In genomic region chr15:102967312-102967510, GRCm38 (mm10) we compare ENCODE assay signal across 9 mouse cellular contexts. TPM values are rescaled to one million over a fixed set of nuclear protein-coding genes. Genes with fewer than 3 reads are reported as not detected.
DNase-seq lines count a peak whose midpoint lies in the region; ATAC-seq and TF ChIP-seq lines count a peak whose summit lies in the region.
"Had no signal": no experiment of that assay in that cellular context is flagged by ENCODE, and none has a peak within 500 bp of the region (broad histone marks: within the 10 kb centered on the region; RNA-seq: fewer than 3 reads in every experiment).

Gene Hoxc5, plus strand, starts transcription at chr15:102967443.

- H3K79me3 ChIP-seq in C2C12 (ENCODE audit: low read depth), result peaks cover 80% of the 10 kb centered on the region

- H3K4me1 ChIP-seq in heart, postnatal 0 days (ENCODE audit: control insufficient read depth, insufficient read depth), result no peaks in the 10 kb centered on the region
- no peaks in the 10 kb centered on the region for H3K4me1 ChIP-seq in embryonic facial prominence, embryonic 14.5 days (ENCODE audit: control insufficient read depth, insufficient read depth, low read length)
- H3K4me1 ChIP-seq in intestine, postnatal 0 days (replicated peaks; ENCODE audit: control insufficient read depth, insufficient read depth, low read length), result no peaks in the 10 kb centered on the region

- no peaks in the 10 kb centered on the region for H3K36me3 ChIP-seq in heart, postnatal 0 days (replicated peaks; ENCODE audit: control insufficient read depth, insufficient read depth, low read length)
- peaks cover 3% of the 10 kb centered on the region for H3K36me3 ChIP-seq in C2C12 (ENCODE audit: control insufficient read depth, insufficient read depth)
- no peaks in the 10 kb centered on the region for H3K36me3 ChIP-seq in embryonic facial prominence, embryonic 14.5 days (ENCODE audit: control insufficient read depth, insufficient read depth, low read length)
- H3K36me3 ChIP-seq in intestine, postnatal 0 days (ENCODE audit: control insufficient read depth, insufficient read depth), result no peaks in the 10 kb centered on the region

- TF ChIP-seq CTCF in heart, postnatal 0 days (IDR thresholded peaks at IDR 0.05; ENCODE audit: low read depth), result no peak
- TF ChIP-seq CTCF in C2C12 (IDR thresholded peaks at IDR 0.05; ENCODE audit: control insufficient read depth, insufficient read depth, insufficient read length), result no peak
- TF ChIP-seq CTCF in intestine, postnatal 0 days (IDR thresholded peaks at IDR 0.05; ENCODE audit: low read depth), result no peak

- no peak within 1 kb of the TSS for H3K27ac ChIP-seq in heart, postnatal 0 days (ENCODE audit: low read depth)
- H3K27ac ChIP-seq in embryonic facial prominence, embryonic 14.5 days (replicated peaks; ENCODE audit: low read depth, low read length), result no peak within 1 kb of the TSS
- H3K27ac ChIP-seq in intestine, postnatal 0 days (ENCODE audit: low read depth, low read length), result no peak within 1 kb of the TSS

- ATAC-seq in heart, postnatal 0 days (ENCODE audit: insufficient read depth, low read depth), result no peak
- no peak for ATAC-seq in embryonic facial prominence, embryonic 14.5 days (ENCODE audit: low read depth)
- no peak; the same call in 1 of the 2 replicates for ATAC-seq in intestine, postnatal 0 days
- no peak for ATAC-seq in frontal cortex, adult (ENCODE audit: low TSS enrichment)

- no peak within 1 kb of the TSS for H3K4me2 ChIP-seq in heart, postnatal 0 days (ENCODE audit: low read depth, low read length)
- H3K4me2 ChIP-seq in embryonic facial prominence, embryonic 14.5 days (ENCODE audit: low read depth, low read length), result peak within 1 kb of the TSS; percentile 23
- H3K4me2 ChIP-seq in intestine, postnatal 0 days (replicated peaks; ENCODE audit: low read depth), result peak within 1 kb of the TSS; percentile 25; the same call in 1 of the 2 replicates

- TF ChIP-seq EP300 in heart, postnatal 0 days (IDR thresholded peaks at IDR 0.05; ENCODE audit: low read depth), result no peak

- H3K79me2 ChIP-seq in C2C12 (ENCODE audit: control insufficient read depth, insufficient read depth), result peaks cover 99% of the 10 kb centered on the region

- H3K27me3 ChIP-seq in heart, postnatal 0 days (ENCODE audit: control insufficient read depth, insufficient read depth, low read length), result peaks cover 100% of the 10 kb centered on the region
- H3K27me3 ChIP-seq in C2C12 (ENCODE audit: control insufficient read depth, insufficient read depth, insufficient read length), result no peaks in the 10 kb centered on the region
- peaks cover 99% of the 10 kb centered on the region for H3K27me3 ChIP-seq in embryonic facial prominence, embryonic 14.5 days (replicated peaks; ENCODE audit: control insufficient read depth, insufficient read depth, low read length)
- peaks cover 98% of the 10 kb centered on the region for H3K27me3 ChIP-seq in intestine, postnatal 0 days (replicated peaks; ENCODE audit: control insufficient read depth, insufficient read depth, low read length)

- 6% methylated on average over 12 of the region's 12 CpGs for WGBS in heart, postnatal 0 days
- 3% methylated on average over 12 of the region's 12 CpGs for WGBS in embryonic facial prominence, embryonic 14.5 days
- WGBS in intestine, postnatal 0 days, result 6% methylated on average over 12 of the region's 12 CpGs

- DNase-seq in heart, postnatal 0 days (ENCODE audit: low spot score), result no peak
- DNase-seq in heart, postnatal 4 days, result no peak
- no peak for DNase-seq in embryonic facial prominence, embryonic 14.5 days (ENCODE audit: low spot score)
- no peak for DNase-seq in adrenal gland, postnatal 14 days
- no peak for DNase-seq in left cerebral cortex, adult 8-10 months (ENCODE audit: low spot score in 2 of 2)

- no peaks in the 10 kb centered on the region for H3K9me3 ChIP-seq in heart, postnatal 0 days (replicated peaks; ENCODE audit: control insufficient read depth, low read length)
- H3K9me3 ChIP-seq in embryonic facial prominence, embryonic 14.5 days (ENCODE audit: control insufficient read depth, low read length), result no peaks in the 10 kb centered on the region
- H3K9me3 ChIP-seq in intestine, postnatal 0 days (ENCODE audit: control insufficient read depth), result no peaks in the 10 kb centered on the region

- H3ac ChIP-seq in C2C12 (ENCODE audit: control insufficient read depth, insufficient read length, low read depth), result peak within 1 kb of the TSS; percentile 92

- peak within 1 kb of the TSS; percentile 9 for H3K4me3 ChIP-seq in heart, postnatal 0 days (ENCODE audit: low read depth, low read length)
- H3K4me3 ChIP-seq in C2C12 (ENCODE audit: insufficient read depth, poor library complexity, severe bottlenecking), result peak within 1 kb of the TSS; percentile 71
- H3K4me3 ChIP-seq in embryonic facial prominence, embryonic 14.5 days (ENCODE audit: low read depth, low read length), result peak within 1 kb of the TSS; percentile 17
- H3K4me3 ChIP-seq in intestine, postnatal 0 days (ENCODE audit: low read depth, low read length), result peak within 1 kb of the TSS; percentile 0; the same call in 1 of the 2 replicates

- H3K9ac ChIP-seq in heart, postnatal 0 days (replicated peaks; ENCODE audit: low read depth, low read length), result no peak within 1 kb of the TSS
- H3K9ac ChIP-seq in embryonic facial prominence, embryonic 14.5 days (ENCODE audit: low read depth, low read length), result no peak within 1 kb of the TSS
- no peak within 1 kb of the TSS for H3K9ac ChIP-seq in intestine, postnatal 0 days (ENCODE audit: low read depth, low read length)

TF ChIP-seq in C2C12, 6 proteins besides CTCF, POLR2A, EP300 and RAD21:
- TF ChIP-seq CEBPB (IDR thresholded peaks at IDR 0.05; ENCODE audit: low read depth), result no peak
- no peak for TF ChIP-seq MYOD1 (IDR thresholded peaks at IDR 0.05; ENCODE audit: control insufficient read depth, insufficient read length, low read depth)
- no peak for TF ChIP-seq USF1 (IDR thresholded peaks at IDR 0.05; ENCODE audit: low read depth)
- no peak for TF ChIP-seq FOSL1 (IDR thresholded peaks at IDR 0.05; ENCODE audit: insufficient read depth, low read length, poor library complexity, severe bottlenecking)
- TF ChIP-seq MAX (IDR thresholded peaks at IDR 0.05), result no peak
- no peak for TF ChIP-seq MYOG (IDR thresholded peaks at IDR 0.05; ENCODE audit: control insufficient read depth, extremely low read depth, insufficient read length)

RNA-seq across cellular contexts. Expression of gene Hoxc5, which starts in this region (rescaled TPM):
- total RNA-seq in heart, postnatal 0 days (2014; rRNA removed; ENCODE audit: low replicate concordance), result 0.15 TPM in 1 of 2 replicates, not detected in the other
- not detected in 2 replicates for polyA plus RNA-seq in heart, postnatal 0 days (2015; fragmentation: Nextera tagmentation; extraction: Ambion mirVana)
- not detected for total RNA-seq in heart, postnatal 4 days (2021)
- polyA plus RNA-seq in C2C12 (2012; fragmentation: generic; extraction: Trizol), result 1.6 TPM
- 0.96 and 2.8 TPM in 2 replicates for polyA plus RNA-seq in embryonic facial prominence, embryonic 14.5 days (2014; fragmentation: Nextera tagmentation; extraction: Ambion mirVana)
- 3.4 and 3.9 TPM in 2 replicates for polyA plus RNA-seq in intestine, postnatal 0 days (2015; fragmentation: Nextera tagmentation; extraction: Ambion mirVana)
- 6.9 and 7.4 TPM in 2 replicates for total RNA-seq in adrenal gland, postnatal 14 days (2021)
- not detected for total RNA-seq in left cerebral cortex, adult 8-10 months (2022)
- total RNA-seq: left cerebral cortex, postnatal 10 days had no signal

Comparison
In these comparisons a context has a peak if more than half of its experiments do, and no peak if none do; other contexts are left out.
1. H3K4me3 ChIP-seq: peak in every context shown above with its lines; median percentile 71 in C2C12; 17 in embryonic facial prominence, embryonic 14.5 days; 9 in heart, postnatal 0 days; 0 in intestine, postnatal 0 days.